Mouse (Mus musculus) natural killer cell, adult 2 months (primary cell): ENCODE results near the gene Stab2.

Experiments
- DNase-seq, 2 experiments: peaks; one replicate each; pipeline ENCODE4 v3.0.0; 2022; ENCODE audit warnings: low spot score in 2 of 2

Gene Stab2

DNA sequence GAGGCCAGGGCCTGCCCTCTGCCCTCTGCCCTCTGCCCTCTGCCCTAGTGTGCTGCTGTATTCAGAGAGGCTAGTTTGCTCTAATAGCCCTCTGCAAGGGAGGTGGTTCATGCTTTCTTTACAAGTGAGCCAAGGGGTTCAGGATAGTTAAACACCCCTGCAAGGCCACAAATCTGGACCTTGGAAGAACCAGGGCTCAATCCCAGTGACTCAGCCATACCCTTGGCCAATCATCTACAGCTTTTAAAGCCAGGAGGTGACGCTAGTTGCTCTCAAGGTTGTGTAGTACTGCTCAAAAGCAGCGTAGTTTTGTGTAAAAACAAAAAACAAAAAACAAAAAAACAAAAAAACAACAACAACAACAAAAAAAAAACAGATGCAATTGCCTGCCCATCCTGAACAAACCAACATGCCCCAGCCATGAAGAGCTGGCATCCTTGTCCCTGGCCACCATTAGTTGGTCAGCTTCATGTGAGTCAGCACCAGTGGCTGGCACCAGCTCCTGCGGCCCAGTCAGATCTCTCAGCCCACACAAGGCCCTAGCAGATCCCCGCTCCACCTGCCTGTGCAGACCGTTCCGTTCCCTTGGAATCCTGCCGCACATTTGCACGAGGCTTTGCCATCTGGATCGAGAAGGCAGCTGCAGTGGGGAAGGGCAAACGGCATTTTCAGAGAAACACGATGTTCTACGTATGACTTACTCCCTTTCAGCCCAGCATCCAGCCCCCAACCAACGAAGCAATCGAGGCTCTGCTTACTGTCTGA lies 117.5 kb downstream of the Stab2 start:
- no peak for DNase-seq

- no peak for DNase-seq
Observed at GRCm38 (mm10) chr10:86889440-86889839, 118.4 kb downstream of the Stab2 start.

DNA sequence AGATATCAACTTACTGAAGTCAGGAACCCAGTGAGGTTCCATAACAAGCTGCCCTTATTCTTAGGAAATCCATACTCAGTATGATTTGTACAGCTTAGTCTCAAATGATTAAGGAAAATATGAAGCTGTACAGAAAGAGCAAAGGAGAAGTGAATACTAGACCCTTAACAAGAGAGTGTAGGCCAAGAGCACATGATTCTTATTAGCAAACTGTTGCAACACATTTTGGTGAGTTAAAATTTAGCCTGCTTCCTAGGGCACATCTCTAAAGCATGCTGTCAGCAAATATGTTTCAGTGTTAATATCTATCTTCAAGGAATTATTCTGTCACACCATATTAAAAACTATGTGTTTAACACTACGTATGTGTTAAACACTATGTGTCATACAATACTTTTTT lies 121.4 kb downstream of the Stab2 start:
- DNase-seq: no peak

DNA sequence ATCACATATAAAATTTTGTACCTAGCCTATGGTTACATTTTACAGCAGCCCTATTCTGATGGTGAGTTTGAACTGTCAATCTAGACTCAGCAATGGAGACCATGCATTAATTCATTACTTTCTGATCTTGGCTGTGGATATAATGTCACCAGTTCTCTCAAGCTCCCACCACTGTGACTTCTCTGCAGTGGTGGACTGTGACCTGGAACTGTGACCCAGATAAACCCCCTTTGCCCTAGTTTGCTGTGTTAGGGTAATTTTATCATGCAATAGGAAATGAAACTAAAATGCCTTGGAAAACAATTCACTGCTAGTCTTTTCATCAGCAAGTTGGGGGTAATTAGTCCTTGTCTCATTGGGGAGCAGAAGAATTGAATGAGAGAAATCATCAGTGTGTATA lies 126.4 kb downstream of the Stab2 start:
- DNase-seq: no peak

GRCm38 (mm10) chr10:86880071-86880806 lies 127.6 kb downstream of the Stab2 start:
- no peak for DNase-seq

- DNase-seq: no peak
Observed at GRCm38 (mm10) chr10:86878721-86879120, 129.1 kb downstream of the Stab2 start.

DNA sequence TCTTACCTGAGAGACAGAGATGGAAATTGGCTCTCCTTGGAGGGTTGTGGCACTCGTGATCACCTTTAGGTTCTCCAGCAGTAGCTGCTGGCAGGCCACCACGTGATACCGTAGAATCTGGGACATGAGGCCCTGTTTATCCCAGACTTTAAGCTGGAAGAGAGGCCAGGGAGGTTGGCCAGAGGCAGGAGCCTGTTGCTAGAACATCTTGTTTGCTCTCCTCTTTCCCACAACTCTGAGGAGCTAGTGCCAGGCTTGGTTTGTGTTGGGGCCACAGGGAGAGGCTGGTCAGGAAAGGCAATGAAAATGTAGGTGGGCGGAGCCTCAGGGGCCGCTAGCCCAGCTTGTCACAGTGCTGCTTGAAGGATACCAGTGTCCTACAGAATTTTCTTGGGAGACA lies 135.2 kb downstream of the Stab2 start:
- DNase-seq: no peak

DNA sequence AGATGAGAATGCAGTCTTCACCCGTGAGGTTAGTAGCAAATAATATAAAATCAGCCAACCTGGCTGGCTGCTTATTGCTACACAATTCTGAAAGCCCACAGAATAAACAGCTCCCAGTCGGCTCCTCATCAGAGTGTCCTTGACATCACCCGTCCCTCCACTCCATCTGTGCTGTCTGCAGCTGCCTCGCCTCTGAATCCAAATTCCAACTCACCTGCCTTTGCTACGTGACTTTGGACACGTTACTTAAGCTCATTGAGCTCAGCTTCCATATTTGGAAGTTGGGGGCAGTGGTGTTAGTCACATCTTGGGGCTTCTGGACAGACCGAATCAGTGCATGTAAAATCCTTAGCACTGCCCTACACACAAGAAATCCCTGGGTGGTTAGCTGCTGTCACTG lies 135.7 kb downstream of the Stab2 start:
- DNase-seq: no peak

DNA sequence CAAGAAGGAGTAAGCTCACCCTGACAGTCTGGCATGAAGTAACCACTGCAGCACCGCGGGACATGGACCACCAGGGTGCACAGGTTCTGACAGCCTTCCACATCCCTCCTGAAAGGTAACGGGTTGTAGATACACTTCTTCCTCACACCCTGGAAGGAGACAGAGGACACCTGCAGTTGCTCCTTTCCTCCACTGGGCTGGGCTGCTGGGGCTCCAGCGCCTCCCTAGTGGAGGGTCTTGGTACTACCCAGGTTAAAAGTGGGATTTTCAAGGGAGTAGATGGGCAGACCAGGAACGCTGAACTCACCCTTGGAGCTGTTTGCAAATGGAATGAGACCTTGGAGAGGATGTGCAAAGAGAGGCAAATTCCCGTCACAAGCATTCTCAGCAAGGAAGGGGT lies 144.4 kb downstream of the Stab2 start:
- DNase-seq: no peak

DNA sequence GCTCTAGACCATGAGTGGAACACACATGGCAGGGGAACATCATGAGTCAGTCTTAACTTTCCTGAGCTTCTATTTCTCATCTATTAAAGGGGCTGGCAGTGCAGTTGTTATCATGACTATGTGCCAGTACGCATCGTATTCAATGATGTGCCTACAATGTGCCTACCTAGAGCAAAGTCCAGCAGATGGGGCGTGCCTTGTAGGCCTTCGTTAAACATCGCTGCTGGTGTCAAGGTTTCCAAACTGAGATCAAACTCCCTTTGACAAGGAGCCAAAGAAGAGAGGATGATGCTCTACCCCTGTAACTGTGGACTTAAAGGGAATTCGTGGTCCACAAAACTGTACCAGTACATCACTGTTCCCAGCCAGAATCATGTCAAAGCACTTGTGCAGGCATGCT lies 145.3 kb downstream of the Stab2 start:
- no peak for DNase-seq

- no peak for DNase-seq
Observed at GRCm38 (mm10) chr10:86860396-86860795, 147.4 kb downstream of the Stab2 start.

- DNase-seq: no peak
Observed at GRCm38 (mm10) chr10:86853433-86853832, 154.4 kb downstream of the Stab2 start.

DNA sequence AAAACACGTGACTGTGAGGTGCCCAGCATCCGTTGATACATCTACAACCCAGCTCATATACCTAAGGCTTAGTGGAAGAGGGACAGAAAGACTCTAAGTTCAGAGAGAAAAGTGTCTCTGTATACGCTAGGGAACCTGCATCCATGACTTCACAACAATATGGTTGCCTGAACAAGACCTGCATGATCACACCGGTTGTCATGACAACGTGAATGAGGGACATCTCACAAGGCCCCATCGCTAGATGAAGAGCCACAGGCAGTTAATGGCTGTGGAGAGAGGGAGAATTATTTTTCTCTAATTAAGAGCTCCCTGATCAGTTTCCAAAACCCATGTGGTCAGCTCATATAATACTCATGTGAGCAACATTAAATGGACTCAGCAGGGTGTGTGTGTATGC lies 155.7 kb downstream of the Stab2 start:
- DNase-seq: no peak

GRCm38 (mm10) chr10:86849508-86849907 lies 158.3 kb downstream of the Stab2 start:
- no peak for DNase-seq

- DNase-seq: peak in 1 of 2 experiments; percentile 14
Observed at GRCm38 (mm10) chr10:86849087-86849486, 158.7 kb downstream of the Stab2 start.

DNA sequence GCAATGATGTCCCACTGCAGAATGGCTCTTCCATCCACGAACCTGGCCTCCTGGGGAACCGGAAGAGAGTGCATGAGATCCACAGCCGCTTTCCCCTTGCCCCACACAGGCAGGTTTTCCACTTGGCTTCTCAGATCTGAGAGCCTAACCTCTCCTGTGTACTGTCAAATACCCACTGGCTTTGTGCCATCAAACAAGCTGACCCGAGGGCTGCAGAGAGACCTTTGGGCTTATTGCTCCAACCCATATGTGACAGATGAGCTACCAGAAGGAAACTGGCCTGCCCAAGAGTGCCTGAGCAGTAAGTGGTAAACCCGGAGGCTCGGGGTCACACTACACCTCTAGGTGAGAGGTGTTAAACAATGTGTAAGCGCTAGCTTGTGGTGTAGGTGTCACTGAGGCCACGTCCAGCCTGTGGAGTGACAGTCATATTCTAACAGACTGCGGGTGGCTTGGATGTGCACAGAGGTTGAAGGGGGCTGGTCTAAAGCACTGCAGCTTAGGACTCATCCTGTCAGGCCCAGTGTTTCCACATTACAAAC lies 160.8 kb downstream of the Stab2 start:
- peak; percentile 76 to 87 for DNase-seq

DNA sequence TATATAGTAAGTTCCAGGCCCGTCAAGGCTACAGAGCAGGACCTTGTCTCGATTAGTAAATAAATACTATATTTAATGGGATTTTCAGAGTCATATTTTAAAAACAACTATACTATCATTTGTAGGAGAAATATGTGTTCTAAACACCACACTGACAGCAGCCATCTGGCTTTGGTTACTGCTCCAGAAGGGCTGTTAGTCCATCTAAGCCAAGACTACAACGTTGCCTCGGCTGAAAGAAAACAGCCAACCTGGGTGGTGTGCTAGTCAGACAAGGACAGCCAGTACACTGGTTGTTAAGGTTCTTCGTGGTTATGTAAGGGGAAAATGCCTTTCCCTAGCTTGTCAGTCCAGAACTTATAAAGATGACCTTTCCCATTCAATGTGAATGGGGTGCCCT lies 165.2 kb downstream of the Stab2 start:
- DNase-seq: no peak

DNA sequence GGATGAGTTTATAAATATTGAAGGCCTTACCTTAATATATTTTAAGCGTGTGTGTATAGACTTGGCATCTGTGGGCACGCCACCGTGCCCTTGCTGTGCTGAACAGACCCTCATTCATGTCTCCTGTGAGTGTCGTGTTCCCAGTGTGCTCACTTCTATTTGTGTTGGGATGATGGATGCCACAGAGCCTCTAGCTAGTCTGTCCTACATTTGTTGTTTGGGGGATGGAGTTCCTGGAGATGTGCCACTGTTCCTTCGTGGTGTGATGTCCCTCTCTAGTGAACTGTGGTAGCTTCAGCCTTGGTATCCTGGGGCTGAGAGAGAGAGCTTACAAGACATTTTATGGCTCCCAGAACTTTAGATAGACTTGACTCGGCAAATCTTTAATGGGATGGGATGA lies 169.0 kb downstream of the Stab2 start:
- no peak for DNase-seq

DNA sequence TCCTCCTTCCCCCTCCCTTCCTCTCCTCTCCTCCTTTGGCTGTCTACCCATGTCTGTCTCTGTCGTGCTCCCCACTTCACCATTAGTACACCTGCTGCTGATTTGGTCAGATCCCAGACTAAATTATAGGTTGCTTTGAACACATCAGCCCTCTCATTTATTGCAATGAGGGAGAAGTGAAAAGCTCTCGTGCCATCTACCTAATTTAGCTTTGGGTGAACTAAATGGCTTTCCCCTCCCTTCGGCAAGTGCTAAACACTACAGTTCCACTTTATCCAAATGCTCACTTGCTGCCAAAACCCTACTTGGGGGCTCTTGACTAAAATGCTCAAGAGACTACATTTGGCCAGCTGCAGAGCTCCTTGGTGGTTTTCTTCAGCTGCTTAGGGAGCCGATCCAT lies 171.0 kb downstream of the Stab2 start:
- no peak for DNase-seq

DNA sequence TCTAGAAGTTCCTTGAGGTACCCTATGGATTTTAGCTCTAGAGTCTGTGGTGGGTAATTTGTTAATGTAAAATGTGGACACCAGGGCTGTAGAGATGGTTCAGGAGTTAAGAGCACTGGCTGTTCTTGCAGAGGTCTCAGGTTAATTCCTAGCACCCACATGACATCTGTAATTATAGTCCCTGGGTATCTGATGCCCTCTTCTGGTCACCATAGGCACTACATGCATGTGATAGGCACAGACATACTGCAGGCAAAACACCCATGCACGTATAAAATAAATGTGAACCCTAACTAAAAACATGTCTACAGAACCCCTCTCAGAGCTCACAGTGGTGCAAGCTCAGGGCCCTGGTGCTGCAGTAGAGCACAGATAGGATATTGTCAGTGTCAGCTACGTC lies 178.3 kb downstream of the Stab2 start:
- no peak for DNase-seq

- peak in 1 of 2 experiments; percentile 29 for DNase-seq
Observed at GRCm38 (mm10) chr10:86828221-86829135, 179.3 kb downstream of the Stab2 start.

DNA sequence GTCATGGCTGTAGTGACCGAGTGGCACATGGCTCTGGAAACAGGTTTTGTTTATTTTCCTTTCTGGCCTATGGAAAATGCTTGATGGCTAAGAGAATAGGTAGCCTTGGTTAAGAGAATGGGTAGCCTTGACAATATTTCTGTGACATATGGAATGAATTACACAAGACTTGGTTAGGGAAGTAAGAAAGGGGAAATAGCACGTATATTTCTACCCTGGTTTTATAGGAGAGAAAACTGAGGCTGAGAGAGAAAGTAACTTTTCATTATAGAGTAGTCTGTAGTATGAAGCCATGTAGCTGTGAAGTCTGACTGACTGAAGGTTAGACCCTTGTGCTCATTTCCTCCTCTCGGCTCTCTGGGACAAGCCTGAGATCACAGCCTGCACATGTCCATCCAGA lies 180.9 kb downstream of the Stab2 start:
- no peak for DNase-seq
